Mouse (Mus musculus): ENCODE data around the gene Celf2.

- no peak for TF ChIP-seq HCFC1 (IDR thresholded peaks at IDR 0.05; ENCODE audit: borderline replicate concordance, insufficient read depth, low read length)
- TF ChIP-seq ZNF384 (IDR thresholded peaks at IDR 0.05; ENCODE audit: low read depth, low read length) = no peak
- no peak for TF ChIP-seq MAFK (IDR thresholded peaks at IDR 0.05; ENCODE audit: insufficient read depth, low read depth, low read length)
Observed at GRCm38 (mm10) chr2:7235059-7235741, 274.2 kb downstream of the Celf2 start.

Data from ES-E14 (cell line).